Mouse (Mus musculus): ENCODE results near the gene Hsdl1.

The Hsdl1 gene

GRCm38 (mm10) chr8:119580441-119581161 lies 5.6 kb upstream of the Hsdl1 start:
- DNase-seq (ENCODE audit: low read depth, low spot score) = no peak

GRCm38 (mm10) chr8:119579096-119579495 lies 4.1 kb upstream of the Hsdl1 start:
- DNase-seq (ENCODE audit: low read depth, low spot score) = no peak

- no peak for DNase-seq (ENCODE audit: low read depth, low spot score)
Observed at GRCm38 (mm10) chr8:119575366-119575726, 363 bp upstream of the Hsdl1 start.

GRCm38 (mm10) chr8:119572411-119572810 lies 2.6 kb downstream of the Hsdl1 start:
- DNase-seq (ENCODE audit: low read depth, low spot score) = no peak

- DNase-seq (ENCODE audit: low read depth, low spot score) = no peak
Observed at GRCm38 (mm10) chr8:119571135-119571534, 3.8 kb downstream of the Hsdl1 start.

GRCm38 (mm10) chr8:119569881-119570280 lies 5.1 kb downstream of the Hsdl1 start:
- DNase-seq (ENCODE audit: low read depth, low spot score) = no peak

GRCm38 (mm10) chr8:119568951-119569350 lies 6.0 kb downstream of the Hsdl1 start:
- DNase-seq (ENCODE audit: low read depth, low spot score) = no peak

GRCm38 (mm10) chr8:119568251-119568650 lies 6.7 kb downstream of the Hsdl1 start:
- no peak for DNase-seq (ENCODE audit: low read depth, low spot score)

GRCm38 (mm10) chr8:119566367-119566766 lies 8.6 kb downstream of the Hsdl1 start:
- DNase-seq (ENCODE audit: low read depth, low spot score) = no peak

GRCm38 (mm10) chr8:119563849-119564251 lies 11.1 kb downstream of the Hsdl1 start:
- no peak for DNase-seq (ENCODE audit: low read depth, low spot score)

- DNase-seq (ENCODE audit: low read depth, low spot score) = no peak
Observed at GRCm38 (mm10) chr8:119559402-119559720, 15.6 kb downstream of the Hsdl1 start.

GRCm38 (mm10) chr8:119558603-119559401 lies 16.2 kb downstream of the Hsdl1 start, which contains the start of gene Mbtps1:
Gene Mbtps1, minus strand, starts transcription at chr8:119558735.
- DNase-seq (ENCODE audit: low read depth, low spot score) = peak; percentile 99

- peak; percentile 85 for DNase-seq (ENCODE audit: low read depth, low spot score)
Observed at GRCm38 (mm10) chr8:119557821-119558602, 17.0 kb downstream of the Hsdl1 start.

GRCm38 (mm10) chr8:119557132-119557531 lies 17.9 kb downstream of the Hsdl1 start:
- DNase-seq (ENCODE audit: low read depth, low spot score) = no peak

- peak; percentile 33 for DNase-seq (ENCODE audit: low read depth, low spot score)
Observed at GRCm38 (mm10) chr8:119555861-119556260, 19.1 kb downstream of the Hsdl1 start.

- DNase-seq (ENCODE audit: low read depth, low spot score) = no peak
Observed at GRCm38 (mm10) chr8:119552967-119553366, 22.0 kb downstream of the Hsdl1 start.

GRCm38 (mm10) chr8:119548560-119549113 lies 26.3 kb downstream of the Hsdl1 start:
- DNase-seq (ENCODE audit: low read depth, low spot score) = no peak

- no peak for DNase-seq (ENCODE audit: low read depth, low spot score)
Observed at GRCm38 (mm10) chr8:119547019-119547691, 27.8 kb downstream of the Hsdl1 start.

GRCm38 (mm10) chr8:119545791-119546190 lies 29.2 kb downstream of the Hsdl1 start:
- DNase-seq (ENCODE audit: low read depth, low spot score) = no peak

- no peak for DNase-seq (ENCODE audit: low read depth, low spot score)
Observed at GRCm38 (mm10) chr8:119545180-119545579, 29.8 kb downstream of the Hsdl1 start.

GRCm38 (mm10) chr8:119544606-119545005 lies 30.4 kb downstream of the Hsdl1 start:
- no peak for DNase-seq (ENCODE audit: low read depth, low spot score)
